26 mouse cellular contexts compared by ENCODE assay signal in genomic region chr19:44100840-44101239, GRCm38 (mm10).
"Had no signal": no experiment of that assay in that cellular context is flagged by ENCODE, and none has a peak within 500 bp of the region (broad histone marks: within the 10 kb centered on the region; RNA-seq: fewer than 3 reads in every experiment).

No protein-coding gene starts in this region.

- H3K4me3 ChIP-seq: embryonic facial prominence, embryonic 10.5 days; embryonic facial prominence, embryonic 12.5 days; embryonic facial prominence, embryonic 13.5 days; embryonic facial prominence, embryonic 15.5 days; erythroblast, embryonic 14.5 days; forebrain, embryonic 12.5 days; forebrain, embryonic 13.5 days; forebrain, embryonic 15.5 days; gastrocnemius, adult 2 months; heart, adult 2 months had no signal

- H3K9ac ChIP-seq: embryonic facial prominence, embryonic 12.5 days; embryonic facial prominence, embryonic 13.5 days; embryonic facial prominence, embryonic 15.5 days; forebrain, embryonic 12.5 days; forebrain, embryonic 13.5 days; forebrain, embryonic 15.5 days; forebrain, postnatal 0 days had no signal

- H3K27me3 ChIP-seq: embryonic facial prominence, embryonic 12.5 days; embryonic facial prominence, embryonic 13.5 days; embryonic facial prominence, embryonic 15.5 days; forebrain, embryonic 12.5 days; forebrain, embryonic 13.5 days; forebrain, embryonic 15.5 days had no signal

- ATAC-seq: forebrain, embryonic 13.5 days; forebrain, embryonic 14.5 days; forebrain, embryonic 15.5 days; forebrain, embryonic 16.5 days; forebrain, postnatal 0 days had no signal

- H3K4me1 ChIP-seq: embryonic facial prominence, embryonic 12.5 days; embryonic facial prominence, embryonic 15.5 days had no signal

- DNase-seq: cerebellum, adult 2 months; cerebellum, adult 8-10 months; cerebellum, adult 9-10 months; cerebellum, adult 9-11 months; cerebellum, postnatal 10 days; cerebellum, postnatal 14 days; cerebellum, postnatal 25 days; cerebellum, postnatal 36 days; embryo, embryonic 11 days; forebrain, postnatal 0 days; gastrocnemius, adult 2 months; gastrocnemius, postnatal 10 days; gastrocnemius, postnatal 14 days; gastrocnemius, postnatal 25 days; heart, adult 18-20 months; heart, adult 2 months had no signal

- H3K27ac ChIP-seq: embryonic facial prominence, embryonic 10.5 days; embryonic facial prominence, embryonic 12.5 days; embryonic facial prominence, embryonic 13.5 days; embryonic facial prominence, embryonic 15.5 days; forebrain, embryonic 12.5 days; forebrain, embryonic 13.5 days; forebrain, embryonic 15.5 days; gastrocnemius, adult 2 months; heart, adult 2 months had no signal

- H3K9me3 ChIP-seq: embryonic facial prominence, embryonic 12.5 days; embryonic facial prominence, embryonic 13.5 days; embryonic facial prominence, embryonic 15.5 days; forebrain, embryonic 12.5 days; forebrain, embryonic 13.5 days; forebrain, embryonic 15.5 days had no signal
